Mouse (Mus musculus) intestine, embryonic 16.5 days (tissue): ENCODE results near the gene Olr1. TPM values are rescaled to one million over a fixed set of nuclear protein-coding genes. Genes with fewer than 3 reads are reported as not detected.
A peak's percentile ranks its signal among the peaks of the same experiment; 100 is the strongest.
"Not testable (repeated sequence)": the region's sequence is repeated elsewhere in the genome, so short reads cannot be mapped to it uniquely, and the experiment has no call there.

Source experiments
- ATAC-seq: fragments of 200-750 bp; cut with Nextera tagmentation; 2 replicates; pipeline ENCODE4 v1.8.0; 2017; ENCODE audit warnings: moderate TSS enrichment, moderate library complexity
- H3K27ac ChIP-seq: fragments of 300-500 bp; sonication (generic); 2 replicates; pipeline ENCODE4 v1.5.1; 2014; ENCODE audit warnings: mild to moderate bottlenecking, low read length
- H3K27me3 ChIP-seq: fragments of 300-500 bp; sonication (generic); replicated peaks from 2 replicates; pipeline ENCODE4 v1.6.1; 2014; ENCODE audit warnings: low read length, control low read depth, mixed read lengths; ENCODE audit not compliant: control insufficient read depth, insufficient read depth
- H3K36me3 ChIP-seq: fragments of 300-500 bp; sonication (generic); 2 replicates; pipeline ENCODE4 v1.6.1; 2014; ENCODE audit warnings: low read length, control low read depth; ENCODE audit not compliant: control insufficient read depth, insufficient read depth
- H3K4me1 ChIP-seq: fragments of 300-500 bp; sonication (generic); 2 replicates; pipeline ENCODE4 v1.6.1; 2014; ENCODE audit warnings: low read length, control low read depth, mixed read lengths; ENCODE audit not compliant: control insufficient read depth, insufficient read depth
- H3K4me2 ChIP-seq: fragments of 300-500 bp; sonication (generic); 2 replicates; pipeline ENCODE4 v1.6.1; 2014; ENCODE audit warnings: low read depth, low read length, control low read depth
- H3K4me3 ChIP-seq: fragments of 300-500 bp; sonication (generic); 2 replicates; pipeline ENCODE4 v1.5.1; 2014; ENCODE audit warnings: mild to moderate bottlenecking, low read length
- H3K9ac ChIP-seq: fragments of 300-500 bp; sonication (generic); 2 replicates; pipeline ENCODE4 v1.6.1; 2014; ENCODE audit warnings: low read depth, low read length
- H3K9me3 ChIP-seq: fragments of 300-500 bp; sonication (generic); 2 replicates; pipeline ENCODE4 v1.6.1; 2016; ENCODE audit warnings: low read length, control low read depth; ENCODE audit not compliant: control insufficient read depth
- WGBS: fragments of 180-500 bp; shearing (Covaris S2); extraction: QIAGEN DNeasy Blood & Tissue Kit; methylation state at CpG from one replicate; pipeline ENCODE4 v1.1.7; 2014; 5-methylcytosine and 5-hydroxymethylcytosine counted together
- polyA plus RNA-seq: library from polyadenylated mRNA; unstranded; fragments of >200 nt; fragmentation: Nextera tagmentation; extraction: Ambion mirVana; gene quantifications from 2 replicates; pipeline ENCODE4 v1.2.1, GENCODE M21; 2015

The Olr1 gene
- polyA plus RNA-seq, 1 experiment from 2014 or later: 0.06 TPM

DNA sequence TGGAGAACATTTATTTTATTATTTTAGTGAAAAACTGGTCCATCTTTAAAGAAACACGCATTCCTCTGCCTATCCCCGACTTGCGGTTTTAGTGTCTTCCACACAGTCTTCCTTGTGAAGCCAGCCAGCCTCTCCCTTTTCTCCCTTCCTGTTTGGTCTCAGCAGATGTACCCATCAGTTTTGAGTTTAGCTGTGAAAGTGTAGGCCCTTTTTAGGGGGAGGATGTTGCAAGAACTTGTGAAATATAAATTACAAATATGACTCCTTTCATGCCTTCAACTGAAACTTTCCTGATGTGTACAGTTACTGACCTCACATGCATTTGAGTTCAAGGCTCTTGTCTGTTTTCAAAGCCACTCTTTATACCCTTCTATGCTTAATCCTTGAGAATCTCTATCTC is 8.1 kb upstream of the Olr1 start:
- ATAC-seq: no peak
- H3K4me3 ChIP-seq: no peak overlapping the region
- H3K27me3 ChIP-seq: no peaks in the 10 kb centered on the region
- no peaks in the 10 kb centered on the region for H3K9me3 ChIP-seq
- no peak overlapping the region for H3K9ac ChIP-seq
- no peaks in the 10 kb centered on the region for H3K36me3 ChIP-seq
- WGBS: 61% methylated on average over 3 of the region's 3 CpGs
- H3K4me1 ChIP-seq: peaks cover 9% of the 10 kb centered on the region
- H3K27ac ChIP-seq: no peak overlapping the region
- H3K4me2 ChIP-seq: no peak overlapping the region

DNA sequence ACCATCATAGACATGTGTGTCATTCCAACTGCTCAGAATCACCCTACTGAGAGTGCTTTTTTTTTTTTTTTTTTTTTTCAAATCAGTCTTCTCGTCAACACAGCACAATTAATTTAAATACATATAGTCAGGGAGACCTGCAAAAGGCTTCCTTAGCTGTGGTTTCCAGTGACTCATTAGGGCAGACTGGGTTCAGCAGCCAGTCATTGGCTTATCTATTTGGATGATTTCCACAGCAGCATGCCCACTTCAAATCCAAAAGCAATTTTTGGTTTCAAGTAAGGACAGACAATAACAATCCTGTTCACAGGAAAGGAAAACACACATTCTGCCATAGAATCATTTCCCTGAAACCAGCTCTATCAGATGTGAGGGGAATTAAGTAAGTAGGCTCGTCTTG is 7.4 kb upstream of the Olr1 start:
- no peak for ATAC-seq
- Histone ChIP-seq H3K4me2 (no peak overlapping the region), H3K27ac (no peak overlapping the region)

DNA sequence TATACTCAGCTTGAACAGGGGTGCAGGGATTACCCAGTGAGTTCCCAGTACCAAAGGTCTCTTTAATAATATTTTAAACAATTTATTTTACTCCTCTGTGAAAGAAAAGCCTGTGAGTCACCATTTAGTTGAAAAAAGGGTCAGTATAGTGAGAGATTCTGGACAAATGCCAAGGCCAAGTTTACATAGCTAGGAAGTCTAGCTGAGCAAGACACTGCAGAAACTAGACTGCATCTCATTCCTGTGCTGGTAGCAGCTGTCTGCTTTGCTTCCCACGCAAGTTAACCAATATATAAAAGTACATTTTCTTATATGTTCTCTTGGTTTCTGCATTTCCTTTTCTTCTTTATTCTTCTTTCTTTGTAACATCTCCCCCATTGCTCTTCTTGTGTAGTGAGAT is 6.4 kb upstream of the Olr1 start:
- Histone ChIP-seq H3K27ac (peak overlapping the region; percentile 64), H3K9me3 (no peaks in the 10 kb centered on the region), H3K36me3 (no peaks in the 10 kb centered on the region), H3K4me3 (no peak overlapping the region), H3K4me1 (peaks cover 9% of the 10 kb centered on the region), H3K4me2 (no peak overlapping the region), H3K27me3 (no peaks in the 10 kb centered on the region), H3K9ac (no peak overlapping the region)
- 16% methylated on average over 1 of the region's 1 CpGs for WGBS
- peak; percentile 87 for ATAC-seq

More for the DNA sequence above, 7.4 kb upstream of the Olr1 start:
- H3K4me1 ChIP-seq: peaks cover 9% of the 10 kb centered on the region
- no peak overlapping the region for H3K4me3 ChIP-seq
- no peak overlapping the region for H3K9ac ChIP-seq
- WGBS: 68% methylated on average over 2 of the region's 2 CpGs
- no peaks in the 10 kb centered on the region for H3K27me3 ChIP-seq
- H3K9me3 ChIP-seq: no peaks in the 10 kb centered on the region
- H3K36me3 ChIP-seq: no peaks in the 10 kb centered on the region

DNA sequence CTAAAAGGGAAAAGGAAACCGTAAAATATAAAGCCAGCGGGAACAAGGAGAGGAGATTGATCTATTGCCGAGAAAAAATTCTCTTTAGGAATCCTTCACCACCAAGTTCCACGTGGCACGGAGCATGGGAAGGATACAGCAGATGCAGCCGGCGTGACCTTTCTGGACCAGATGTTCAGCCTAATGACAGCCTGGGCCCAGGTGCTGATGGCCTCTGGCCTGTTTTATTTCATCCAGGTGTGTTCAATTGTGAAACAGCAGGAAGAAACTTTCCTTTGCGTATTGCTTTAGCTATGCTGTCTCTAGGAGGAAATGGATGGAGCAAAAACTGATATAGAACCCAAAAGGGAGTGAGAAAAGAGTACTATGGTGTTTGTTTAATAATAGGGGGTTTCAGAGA is 5.9 kb upstream of the Olr1 start:
- no peak overlapping the region for H3K9ac ChIP-seq
- ATAC-seq: peak; percentile 74
- H3K9me3 ChIP-seq: no peaks in the 10 kb centered on the region
- H3K4me3 ChIP-seq: no peak overlapping the region
- no peak overlapping the region for H3K4me2 ChIP-seq
- H3K27me3 ChIP-seq: no peaks in the 10 kb centered on the region
- peak overlapping the region; percentile 55 for H3K27ac ChIP-seq
- no peaks in the 10 kb centered on the region for H3K36me3 ChIP-seq
- peaks cover 9% of the 10 kb centered on the region for H3K4me1 ChIP-seq
- WGBS: 37% methylated on average over 8 of the region's 8 CpGs

DNA sequence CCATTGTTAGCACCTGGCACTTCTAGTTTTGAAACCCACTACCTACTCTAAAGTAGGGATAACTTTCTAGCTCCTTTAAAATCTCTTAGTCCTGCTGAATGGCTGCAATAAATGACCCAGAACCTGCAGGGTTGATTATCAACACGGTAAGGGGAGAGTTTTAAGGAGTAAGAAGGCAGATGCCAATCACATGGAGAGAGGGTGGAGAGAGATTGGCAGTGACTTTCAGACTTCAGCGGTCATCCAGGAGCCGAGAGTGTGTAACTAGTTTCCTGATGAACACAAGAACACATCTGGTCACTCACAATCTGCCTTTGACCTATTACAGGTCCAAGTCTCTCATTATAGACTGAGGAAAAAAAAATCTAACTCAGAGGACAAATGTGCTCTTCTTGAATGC is 5.4 kb upstream of the Olr1 start, which contains the start of gene Tmem52b:
TSS of gene Tmem52b (plus strand) at position 189 of the 400 bp plus-strand sequence.
- Histone ChIP-seq H3K4me1 (peaks cover 9% of the 10 kb centered on the region), H3K9ac (no peak within 1 kb of the TSS), H3K4me2 (no peak within 1 kb of the TSS), H3K4me3 (no peak within 1 kb of the TSS), H3K27me3 (no peaks in the 10 kb centered on the region), H3K36me3 (no peaks in the 10 kb centered on the region), H3K9me3 (no peaks in the 10 kb centered on the region), H3K27ac (peak within 1 kb of the TSS; percentile 55)
- no peak for ATAC-seq
- 63% methylated on average over 3 of the region's 3 CpGs for WGBS

DNA sequence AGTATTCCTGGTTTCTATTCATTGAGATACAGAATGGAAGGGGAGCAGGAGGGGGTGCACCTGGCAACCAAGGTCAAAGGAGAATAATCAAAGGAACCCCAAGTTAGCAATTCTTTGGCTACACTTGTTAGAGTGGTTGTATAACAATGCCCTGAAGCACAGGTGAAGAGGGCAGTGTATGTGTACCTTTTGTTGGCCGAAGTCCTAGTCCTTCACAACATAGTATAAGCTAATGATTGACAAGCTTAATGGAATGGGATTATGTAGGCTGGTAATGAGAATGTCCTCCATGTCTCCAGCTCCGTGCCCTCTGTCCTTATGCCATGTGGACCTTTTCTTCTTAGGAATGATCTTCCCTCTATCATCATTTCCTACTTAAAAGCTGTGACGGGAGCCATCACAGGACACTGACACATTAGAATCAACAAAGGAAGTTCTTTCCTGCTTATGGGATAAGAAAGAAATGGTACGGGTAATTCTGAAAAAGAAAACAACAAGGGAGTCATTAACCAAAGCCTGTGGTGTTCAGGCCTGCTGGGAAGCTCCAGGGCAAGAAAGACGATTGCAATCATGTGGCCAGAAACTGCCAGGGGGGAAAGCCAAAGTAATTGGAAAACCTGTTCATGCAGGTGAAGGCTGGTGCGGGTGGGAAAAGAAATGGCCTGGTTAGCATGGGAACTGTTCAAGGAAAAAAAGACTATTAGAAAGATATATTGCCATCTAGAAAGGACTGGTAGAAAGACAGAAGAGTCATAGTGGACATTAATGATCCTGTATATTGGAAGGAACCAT is 3.4 kb upstream of the Olr1 start:
- no peak overlapping the region for H3K4me2 ChIP-seq
- H3K9ac ChIP-seq: no peak overlapping the region
- H3K27ac ChIP-seq: no peak overlapping the region
- WGBS: 68% methylated on average over 6 of the region's 6 CpGs
- H3K4me1 ChIP-seq: peaks cover 9% of the 10 kb centered on the region
- H3K36me3 ChIP-seq: no peaks in the 10 kb centered on the region
- ATAC-seq: peak; percentile 76
- no peak overlapping the region for H3K4me3 ChIP-seq
- H3K27me3 ChIP-seq: no peaks in the 10 kb centered on the region
- no peaks in the 10 kb centered on the region for H3K9me3 ChIP-seq

DNA sequence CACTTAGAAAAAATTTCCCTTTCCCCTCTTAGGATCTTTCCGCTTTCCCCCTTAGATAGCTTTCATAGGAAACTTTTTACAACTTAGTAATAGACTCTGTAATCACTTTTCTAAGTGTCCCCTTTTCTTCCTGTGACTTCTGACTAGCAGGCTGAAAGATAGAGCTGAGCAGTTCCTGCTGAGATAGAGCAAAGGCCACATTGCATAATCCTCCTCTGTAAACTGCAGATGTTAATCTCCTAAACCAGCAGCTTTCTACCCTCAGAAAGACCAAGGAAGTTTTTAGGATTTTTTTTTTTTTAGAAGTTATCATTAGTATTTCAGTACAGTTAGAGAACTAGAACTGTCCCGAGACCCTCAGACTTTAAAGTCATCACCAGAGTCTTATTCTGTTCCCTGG is 3.5 kb downstream of the Olr1 start:
- Histone ChIP-seq H3K4me1 (no peaks in the 10 kb centered on the region), H3K9me3 (peaks cover 5% of the 10 kb centered on the region; the same call in 1 of the 2 replicates), H3K4me2 (no peak overlapping the region), H3K27ac (no peak overlapping the region), H3K9ac (no peak overlapping the region), H3K36me3 (0 out of 2 replicates have a peak, but pooled peaks cover 2% of the 10 kb centered on the region), H3K4me3 (no peak overlapping the region), H3K27me3 (no peaks in the 10 kb centered on the region)
- 82% methylated on average over 2 of the region's 2 CpGs for WGBS
- no peak for ATAC-seq

DNA sequence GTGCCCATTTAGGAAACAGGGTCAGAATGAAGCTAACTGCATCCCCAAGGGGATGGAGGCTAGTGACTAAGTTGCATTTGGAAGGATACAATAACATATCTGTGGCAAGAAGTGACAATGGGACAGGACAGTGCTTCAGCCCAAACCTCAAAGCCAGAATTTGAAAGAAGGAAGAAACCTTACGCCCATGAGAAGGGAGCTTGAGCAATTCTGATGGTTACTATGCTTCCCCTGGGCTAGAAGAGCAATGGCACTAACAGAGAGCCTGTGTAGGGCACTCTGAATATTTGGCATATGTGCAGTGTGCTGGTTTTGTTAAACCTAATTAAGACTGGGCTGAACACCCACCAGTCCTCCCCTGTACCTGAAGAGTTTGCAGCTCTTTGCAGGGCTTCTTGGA is 7.4 kb downstream of the Olr1 start:
- H3K4me1 ChIP-seq, ATAC-seq, H3K4me3 ChIP-seq, H3K9ac ChIP-seq, H3K27ac ChIP-seq, H3K27me3 ChIP-seq, H3K9me3 ChIP-seq, H3K4me2 ChIP-seq, H3K36me3 ChIP-seq: not testable (repeated sequence)
- WGBS: 85% methylated on average over 1 of the region's 1 CpGs

DNA sequence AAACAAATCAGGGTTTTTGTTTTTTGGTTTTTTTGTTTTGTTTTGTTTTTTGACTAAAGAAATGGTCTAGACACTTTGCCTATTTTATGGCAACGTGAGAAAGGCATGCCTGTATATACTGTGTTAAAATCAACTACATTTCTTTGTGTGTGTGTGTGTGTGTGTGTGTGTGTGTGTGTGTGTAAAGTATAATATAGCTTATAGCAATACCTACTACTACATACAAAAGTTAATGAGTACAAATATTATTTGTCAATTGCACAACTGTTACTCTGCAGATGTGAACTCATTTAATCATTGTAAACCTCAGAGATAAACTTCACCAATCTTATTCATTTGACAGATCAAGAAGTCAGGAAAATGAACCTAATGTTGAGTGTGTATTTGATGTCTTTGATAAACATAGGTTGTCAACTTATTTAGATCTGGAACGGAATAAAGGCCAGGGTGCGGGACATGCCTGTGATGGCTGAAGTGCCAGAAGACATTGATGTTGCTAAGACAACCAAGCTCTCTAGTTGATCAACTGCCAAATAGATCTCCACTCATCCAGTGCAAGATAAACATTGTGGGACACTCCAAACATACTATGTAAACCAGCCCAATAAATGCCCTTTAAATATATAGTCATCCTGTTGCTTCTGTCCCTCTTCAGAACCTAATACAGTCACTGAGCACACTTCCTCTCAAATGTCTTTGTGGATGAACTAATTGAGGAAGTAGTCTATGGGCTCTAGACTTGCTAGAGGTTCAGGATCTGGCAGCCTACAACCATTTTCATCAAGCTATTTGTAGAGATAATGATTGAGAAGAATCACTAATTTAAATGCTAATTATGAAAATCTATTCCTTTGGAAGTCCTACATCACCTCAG is 9.4 kb downstream of the Olr1 start:
- Histone ChIP-seq H3K4me2 (no peak overlapping the region), H3K4me3 (no peak overlapping the region), H3K27ac (no peak overlapping the region), H3K36me3 (no peaks in the 10 kb centered on the region), H3K9me3 (no peaks in the 10 kb centered on the region), H3K9ac (no peak overlapping the region), H3K4me1 (no peaks in the 10 kb centered on the region), H3K27me3 (no peaks in the 10 kb centered on the region)
- no peak for ATAC-seq
- WGBS: 76% methylated on average over 3 of the region's 3 CpGs
